Comparison of ENCODE assay signal across 7 mouse cellular contexts in genomic region chr11:114040391-114041035, GRCm38 (mm10). TPM values are rescaled to one million over a fixed set of nuclear protein-coding genes. Genes with fewer than 3 reads are reported as not detected.
DNase-seq lines count a peak whose midpoint lies in the region; ATAC-seq lines count a peak whose summit lies in the region.

No protein-coding gene starts in this region.

- no peaks in the 10 kb centered on the region for H3K9me3 ChIP-seq in forebrain, embryonic 11.5 days (ENCODE audit: control insufficient read depth, low read length)
- no peaks in the 10 kb centered on the region for H3K9me3 ChIP-seq in hindbrain, embryonic 15.5 days
- H3K9me3 ChIP-seq in midbrain, embryonic 16.5 days (replicated peaks; ENCODE audit: control insufficient read depth, low read length, poor library complexity, severe bottlenecking), result no peaks in the 10 kb centered on the region

- H3K27ac ChIP-seq in forebrain, embryonic 11.5 days (ENCODE audit: low read depth, low read length), result no peak overlapping the region
- H3K27ac ChIP-seq in hindbrain, embryonic 15.5 days (replicated peaks), result peak overlapping the region; percentile 49; the same call in 1 of the 2 replicates
- peak overlapping the region; percentile 58 for H3K27ac ChIP-seq in midbrain, embryonic 16.5 days (ENCODE audit: low read length)

- no peak overlapping the region for H3K4me3 ChIP-seq in forebrain, embryonic 11.5 days (ENCODE audit: low read depth, low read length)
- H3K4me3 ChIP-seq in hindbrain, embryonic 15.5 days, result no peak overlapping the region
- no peak overlapping the region for H3K4me3 ChIP-seq in midbrain, embryonic 16.5 days (ENCODE audit: low read depth, low read length)

- peak; percentile 63 for ATAC-seq in forebrain, embryonic 11.5 days (replicated peaks; ENCODE audit: low FRiP score)
- ATAC-seq in hindbrain, embryonic 15.5 days (ENCODE audit: low FRiP score, low read depth), result peak; percentile 88
- ATAC-seq in midbrain, embryonic 16.5 days, result peak; percentile 84

- H3K4me1 ChIP-seq in forebrain, embryonic 11.5 days (replicated peaks; ENCODE audit: control insufficient read depth, insufficient read depth, low read length), result peaks cover 8% of the 10 kb centered on the region; the same call in 1 of the 2 replicates
- H3K4me1 ChIP-seq in hindbrain, embryonic 15.5 days (replicated peaks), result peaks cover 37% of the 10 kb centered on the region
- peaks cover 13% of the 10 kb centered on the region for H3K4me1 ChIP-seq in midbrain, embryonic 16.5 days (ENCODE audit: control insufficient read depth, insufficient read depth, low read length)

- H3K27me3 ChIP-seq in forebrain, embryonic 11.5 days (ENCODE audit: control insufficient read depth, insufficient read depth, low read length), result no peaks in the 10 kb centered on the region
- H3K27me3 ChIP-seq in hindbrain, embryonic 15.5 days, result peaks cover 3% of the 10 kb centered on the region; the same call in 1 of the 2 replicates
- no peaks in the 10 kb centered on the region for H3K27me3 ChIP-seq in midbrain, embryonic 16.5 days (ENCODE audit: control insufficient read depth, insufficient read depth, low read depth, low read length)

- 4% methylated on average over 10 of the region's 10 CpGs for WGBS in forebrain, embryonic 11.5 days
- 9% methylated on average over 8 of the region's 10 CpGs for WGBS in hindbrain, embryonic 15.5 days
- WGBS in midbrain, embryonic 16.5 days, result 10% methylated on average over 10 of the region's 10 CpGs

- H3K4me2 ChIP-seq in forebrain, embryonic 11.5 days (ENCODE audit: low read depth, low read length, severe bottlenecking), result no peak overlapping the region
- no peak overlapping the region for H3K4me2 ChIP-seq in hindbrain, embryonic 15.5 days
- H3K4me2 ChIP-seq in midbrain, embryonic 16.5 days (ENCODE audit: low read length), result no peak overlapping the region; the same call in 1 of the 2 replicates

- no peaks in the 10 kb centered on the region for H3K36me3 ChIP-seq in forebrain, embryonic 11.5 days (ENCODE audit: control insufficient read depth, insufficient read depth, low read length)
- H3K36me3 ChIP-seq in hindbrain, embryonic 15.5 days, result no peaks in the 10 kb centered on the region
- no peaks in the 10 kb centered on the region for H3K36me3 ChIP-seq in midbrain, embryonic 16.5 days (ENCODE audit: control insufficient read depth, insufficient read depth, low read length)

- peak; percentile 28 for DNase-seq in right cerebral cortex, postnatal 14 days
- DNase-seq in right cerebral cortex, postnatal 25 days, result no peak
- no peak for DNase-seq in forebrain, embryonic 11.5 days (ENCODE audit: low spot score)
- no peak for DNase-seq in MN1 (ENCODE audit: low spot score)
- DNase-seq in testis, postnatal 14 days (ENCODE audit: low spot score), result no peak

- H3K9ac ChIP-seq in forebrain, embryonic 11.5 days (ENCODE audit: low read length), result peak overlapping the region; percentile 41
- H3K9ac ChIP-seq in hindbrain, embryonic 15.5 days, result no peak overlapping the region
- H3K9ac ChIP-seq in midbrain, embryonic 16.5 days (ENCODE audit: low read depth, low read length), result no peak overlapping the region

RNA-seq across cellular contexts. Expression of gene Sdk2, which starts 26.3 kb away (rescaled TPM):
- 1.5 and 1.7 TPM in 2 replicates for polyA plus RNA-seq in forebrain, embryonic 11.5 days (2014; fragmentation: Nextera tagmentation; extraction: Ambion mirVana)
- 4.7 and 4.9 TPM in 2 replicates for polyA plus RNA-seq in hindbrain, embryonic 15.5 days (2015; fragmentation: Nextera tagmentation; extraction: Ambion mirVana)
- polyA plus RNA-seq in midbrain, embryonic 16.5 days (2015; fragmentation: Nextera tagmentation; extraction: Ambion mirVana), result 3.0 and 3.5 TPM in 2 replicates
